Mouse (Mus musculus): ENCODE data around the gene Ostf1. TPM values are rescaled to one million over a fixed set of nuclear protein-coding genes. Genes with fewer than 3 reads are reported as not detected.

Gene Ostf1
- 72.9 and 75.1 TPM in 2 replicates for polyA plus RNA-seq (2014; fragmentation: Nextera tagmentation; extraction: Ambion mirVana)

DNA sequence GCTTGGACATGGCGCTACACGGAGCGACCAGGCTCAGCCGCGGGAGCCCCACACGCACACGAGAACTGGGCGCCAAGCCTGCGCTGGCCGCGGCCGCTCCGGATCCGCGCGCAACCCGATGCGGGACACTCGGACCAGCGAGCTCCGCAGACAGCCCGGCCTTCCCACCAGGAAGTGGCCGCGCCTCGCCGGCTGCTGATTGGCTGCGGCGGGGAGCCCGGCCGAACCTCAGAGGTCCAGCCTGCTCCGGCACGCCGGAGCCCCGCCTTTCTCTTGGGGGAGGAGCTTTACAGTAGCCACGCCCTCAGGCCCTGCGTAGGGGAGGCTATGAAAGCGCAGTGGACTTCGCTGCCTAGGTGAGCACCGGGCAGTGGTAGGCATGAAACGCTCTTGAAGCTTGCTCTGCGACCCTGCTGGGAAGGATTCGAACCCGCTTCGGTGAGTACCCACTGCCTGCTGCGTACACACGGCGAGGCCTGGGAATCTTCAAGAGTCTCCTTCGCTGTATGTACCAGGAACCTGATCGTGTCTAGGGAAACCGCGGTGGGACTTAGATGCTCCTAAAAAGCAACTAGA is at the start of gene Ostf1, which contains the start of gene Nmrk1:
Gene Ostf1 (minus strand): TSS at position 180 of the 576 bp plus-strand sequence.
Gene Nmrk1 (plus strand): TSS at position 307 of the 576 bp plus-strand sequence.
- ATAC-seq (ENCODE audit: insufficient read depth) (peak; percentile 98), DNase-seq (peak; percentile 99)
- no peaks in the 10 kb centered on the region for H3K9me3 ChIP-seq (ENCODE audit: low read depth, low read length)
- H3K4me3 ChIP-seq (ENCODE audit: low read depth, low read length): peak within 1 kb of the TSS; percentile 84
- peak within 1 kb of the TSS; percentile 67 for H3K4me2 ChIP-seq
- no peaks in the 10 kb centered on the region for H3K27me3 ChIP-seq (ENCODE audit: insufficient read depth, low read length)
- peak within 1 kb of the TSS; percentile 88 for H3K27ac ChIP-seq (ENCODE audit: low read depth)
- H3K36me3 ChIP-seq (ENCODE audit: insufficient read depth): no peaks in the 10 kb centered on the region
- no peak for TF ChIP-seq CTCF (IDR thresholded peaks at IDR 0.05; ENCODE audit: low read depth)
- no peaks in the 10 kb centered on the region; the same call in 1 of the 2 replicates for H3K4me1 ChIP-seq (ENCODE audit: insufficient read depth)
- WGBS: 1% methylated on average over 49 of the region's 51 CpGs
- peak within 1 kb of the TSS; percentile 73 for H3K9ac ChIP-seq

DNA sequence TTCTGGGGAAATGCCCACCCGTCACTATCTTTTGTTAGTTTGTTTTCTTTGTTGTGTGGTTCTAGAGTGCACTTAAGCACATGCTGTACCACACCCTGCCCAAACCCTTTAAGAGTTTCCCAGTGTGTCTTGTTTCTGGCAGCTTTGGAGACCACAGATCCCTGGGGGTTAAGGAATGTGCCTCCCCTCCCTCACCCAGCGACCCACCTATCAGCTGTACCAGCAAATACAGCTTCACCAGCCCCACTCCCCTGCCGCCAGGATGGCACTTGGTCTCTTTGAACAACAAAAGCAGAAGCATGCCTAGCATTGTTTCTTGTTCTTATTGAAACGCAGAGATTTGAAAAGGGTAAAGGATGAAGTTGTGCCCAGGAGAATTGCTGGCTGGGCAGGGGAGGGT is 41.5 kb upstream of the Ostf1 start:
- H3K4me3 ChIP-seq (ENCODE audit: low read depth, low read length): peak overlapping the region; percentile 76; the same call in 1 of the 2 replicates
- peak overlapping the region; percentile 69 for H3K4me2 ChIP-seq
- H3K36me3 ChIP-seq (ENCODE audit: insufficient read depth): no peaks in the 10 kb centered on the region
- DNase-seq: no peak
- H3K4me1 ChIP-seq (ENCODE audit: insufficient read depth): peaks cover 12% of the 10 kb centered on the region
- H3K9ac ChIP-seq: peak overlapping the region; percentile 22; the same call in 1 of the 2 replicates
- H3K9me3 ChIP-seq (ENCODE audit: low read depth, low read length): no peaks in the 10 kb centered on the region
- H3K27ac ChIP-seq (ENCODE audit: low read depth): no peak overlapping the region
- H3K27me3 ChIP-seq (ENCODE audit: insufficient read depth, low read length): no peaks in the 10 kb centered on the region
- TF ChIP-seq CTCF (IDR thresholded peaks at IDR 0.05; ENCODE audit: low read depth): no peak
- 38% methylated on average over 4 of the region's 4 CpGs for WGBS
- ATAC-seq (ENCODE audit: insufficient read depth): no peak

DNA sequence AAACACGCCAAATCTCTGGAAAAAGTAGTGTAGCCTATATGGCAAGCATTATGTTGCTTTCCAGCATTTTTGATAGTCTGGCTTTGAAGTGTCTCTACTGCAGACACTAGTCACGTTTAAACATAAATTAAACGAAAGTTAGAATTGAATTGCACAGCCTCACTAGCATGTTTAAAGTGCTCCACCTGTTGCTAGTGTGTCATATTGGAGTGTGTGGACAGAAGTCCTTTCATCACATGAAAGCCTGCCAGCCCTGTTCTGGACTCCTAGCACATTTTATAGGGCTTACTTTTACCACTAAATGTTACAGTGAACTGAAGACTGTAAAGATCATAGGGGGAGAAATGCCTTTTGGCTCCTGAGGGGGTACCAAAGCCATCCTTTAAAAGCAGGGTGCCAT is 40.9 kb upstream of the Ostf1 start:
- Histone ChIP-seq H3K9me3 (ENCODE audit: low read depth, low read length) (no peaks in the 10 kb centered on the region), H3K27ac (ENCODE audit: low read depth) (no peak overlapping the region), H3K9ac (no peak overlapping the region), H3K4me1 (ENCODE audit: insufficient read depth) (peaks cover 12% of the 10 kb centered on the region), H3K36me3 (ENCODE audit: insufficient read depth) (no peaks in the 10 kb centered on the region), H3K27me3 (ENCODE audit: insufficient read depth, low read length) (no peaks in the 10 kb centered on the region), H3K4me3 (ENCODE audit: low read depth, low read length) (peak overlapping the region; percentile 76), H3K4me2 (peak overlapping the region; percentile 69)
- 44% methylated on average over 3 of the region's 3 CpGs for WGBS
- ATAC-seq (ENCODE audit: insufficient read depth) (no peak), DNase-seq (no peak)
- TF ChIP-seq CTCF (IDR thresholded peaks at IDR 0.05; ENCODE audit: low read depth): no peak

DNA sequence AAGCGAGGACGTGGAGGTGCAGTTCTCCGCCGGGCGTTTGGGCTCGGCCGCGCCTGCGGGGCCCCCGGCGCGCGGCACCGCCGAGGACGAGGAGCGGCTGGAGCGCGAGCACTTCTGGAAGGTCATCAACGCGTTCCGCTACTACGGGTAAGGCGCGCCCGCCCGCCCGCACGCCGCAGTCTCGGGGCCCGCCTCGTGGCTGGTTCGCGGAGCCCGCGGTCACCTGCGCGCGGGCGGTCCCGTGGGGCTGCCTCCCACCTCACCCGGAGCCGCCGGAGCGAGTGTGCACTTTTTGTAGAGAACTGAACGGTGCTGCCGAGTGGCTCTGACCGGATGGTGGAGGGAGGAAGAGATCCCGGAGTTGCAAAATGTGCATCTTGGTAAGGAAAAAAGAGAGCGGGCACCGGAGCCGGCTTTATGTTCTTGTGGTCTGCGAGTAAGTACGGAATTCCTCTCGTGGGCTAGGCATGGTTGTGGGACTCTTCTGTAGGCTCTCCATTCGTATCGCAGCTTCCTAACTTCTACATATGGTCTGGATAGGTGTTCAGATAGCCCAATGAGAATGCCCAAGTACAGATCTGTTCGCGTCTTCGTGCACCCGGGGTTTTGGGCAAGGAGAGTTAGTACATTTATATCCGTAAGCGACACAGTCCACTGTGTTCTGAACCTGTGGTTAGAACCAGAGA is 39.6 kb upstream of the Ostf1 start:
- peak overlapping the region; percentile 76 for H3K4me3 ChIP-seq (ENCODE audit: low read depth, low read length)
- peak overlapping the region; percentile 85 for H3K9ac ChIP-seq
- H3K9me3 ChIP-seq (ENCODE audit: low read depth, low read length): no peaks in the 10 kb centered on the region
- ATAC-seq (ENCODE audit: insufficient read depth): peak; percentile 78
- H3K27me3 ChIP-seq (ENCODE audit: insufficient read depth, low read length): no peaks in the 10 kb centered on the region
- H3K4me2 ChIP-seq: peak overlapping the region; percentile 69
- no peak for TF ChIP-seq CTCF (IDR thresholded peaks at IDR 0.05; ENCODE audit: low read depth)
- H3K36me3 ChIP-seq (ENCODE audit: insufficient read depth): no peaks in the 10 kb centered on the region
- peaks cover 12% of the 10 kb centered on the region for H3K4me1 ChIP-seq (ENCODE audit: insufficient read depth)
- peak overlapping the region; percentile 88 for H3K27ac ChIP-seq (ENCODE audit: low read depth)
- peak; percentile 60 for DNase-seq
- under 1% methylated on average over 62 of the region's 64 CpGs for WGBS

GRCm38 (mm10) chr19:18670608-18671007 is 39.0 kb upstream of the Ostf1 start, which contains the start of gene Carnmt1:
Gene Carnmt1 (plus strand): TSS chr19:18670764.
- no peak for TF ChIP-seq CTCF (IDR thresholded peaks at IDR 0.05; ENCODE audit: low read depth)
- DNase-seq: peak; percentile 100
- WGBS: 0% methylated on average over 40 of the region's 58 CpGs

GRCm38 (mm10) chr19:18669551-18669950 is 37.9 kb upstream of the Ostf1 start:
- no peak overlapping the region for H3K4me2 ChIP-seq
- no peak overlapping the region for H3K9ac ChIP-seq
- H3K36me3 ChIP-seq (ENCODE audit: insufficient read depth): no peaks in the 10 kb centered on the region
- H3K27ac ChIP-seq (ENCODE audit: low read depth): no peak overlapping the region
- peaks cover 12% of the 10 kb centered on the region for H3K4me1 ChIP-seq (ENCODE audit: insufficient read depth)
- ATAC-seq (ENCODE audit: insufficient read depth): no peak
- TF ChIP-seq CTCF (IDR thresholded peaks at IDR 0.05; ENCODE audit: low read depth): no peak
- H3K27me3 ChIP-seq (ENCODE audit: insufficient read depth, low read length): no peaks in the 10 kb centered on the region
- H3K9me3 ChIP-seq (ENCODE audit: low read depth, low read length): no peaks in the 10 kb centered on the region
- H3K4me3 ChIP-seq (ENCODE audit: low read depth, low read length): no peak overlapping the region
- no peak for DNase-seq
- 96% methylated on average over 7 of the region's 7 CpGs for WGBS

More at GRCm38 (mm10) chr19:18670608-18671007, 39.0 kb upstream of the Ostf1 start, which contains the start of gene Carnmt1:
- H3K27me3 ChIP-seq (ENCODE audit: insufficient read depth, low read length): no peaks in the 10 kb centered on the region
- H3K9me3 ChIP-seq (ENCODE audit: low read depth, low read length): no peaks in the 10 kb centered on the region
- peak within 1 kb of the TSS; percentile 69 for H3K4me2 ChIP-seq
- H3K4me3 ChIP-seq (ENCODE audit: low read depth, low read length): peak within 1 kb of the TSS; percentile 76
- peak; percentile 96 for ATAC-seq (ENCODE audit: insufficient read depth)
- peak within 1 kb of the TSS; percentile 85 for H3K9ac ChIP-seq
- peaks cover 12% of the 10 kb centered on the region for H3K4me1 ChIP-seq (ENCODE audit: insufficient read depth)
- H3K36me3 ChIP-seq (ENCODE audit: insufficient read depth): no peaks in the 10 kb centered on the region
- H3K27ac ChIP-seq (ENCODE audit: low read depth): peak within 1 kb of the TSS; percentile 88

- no peak for DNase-seq
- no peaks in the 10 kb centered on the region for H3K9me3 ChIP-seq (ENCODE audit: low read depth, low read length)
- no peak overlapping the region for H3K4me2 ChIP-seq
These were observed 35.3 kb upstream of the Ostf1 start for GRCm38 (mm10) chr19:18666966-18667365.

More at GRCm38 (mm10) chr19:18666966-18667365, 35.3 kb upstream of the Ostf1 start:
- no peaks in the 10 kb centered on the region for H3K27me3 ChIP-seq (ENCODE audit: insufficient read depth, low read length)
- H3K4me1 ChIP-seq (ENCODE audit: insufficient read depth): no peaks in the 10 kb centered on the region
- 86% methylated on average over 7 of the region's 7 CpGs for WGBS
- TF ChIP-seq CTCF (IDR thresholded peaks at IDR 0.05; ENCODE audit: low read depth): no peak
- H3K27ac ChIP-seq (ENCODE audit: low read depth): no peak overlapping the region
- H3K36me3 ChIP-seq (ENCODE audit: insufficient read depth): no peaks in the 10 kb centered on the region
- H3K4me3 ChIP-seq (ENCODE audit: low read depth, low read length): no peak overlapping the region
- ATAC-seq (ENCODE audit: insufficient read depth): no peak
- no peak overlapping the region for H3K9ac ChIP-seq

All from lung, embryonic 14.5 days (tissue).